Mouse (Mus musculus) B cell, adult (primary cell): ENCODE data around the gene Gm11127. TPM values are rescaled to one million over a fixed set of nuclear protein-coding genes. Genes with fewer than 3 reads are reported as not detected.

Experiments used
- total RNA-seq: library from RNA; stranded (reverse); gene quantifications from 4 replicates; pipeline ENCODE4 v1.2.4, GENCODE M21; 2023; ENCODE audit not compliant: inconsistent age

The Gm11127 gene
- 58.1 to 68.2 TPM (median 65.7 TPM) in 4 replicates for total RNA-seq

GRCm38 (mm10) chr17:36058362-36058761 is at the start of gene Gm11127:
Gene Gm11127 (minus strand): TSS chr17:36058371.

GRCm38 (mm10) chr17:36042610-36043169 is 15.5 kb downstream of the Gm11127 start, which contains the start of the genes H2-T22 and Gm6034:
Gene H2-T22 (minus strand): TSS chr17:36042747.
Gene Gm6034 (plus strand): TSS chr17:36042961.

GRCm38 (mm10) chr17:36032351-36032875 is 25.8 kb downstream of the Gm11127 start, which contains the start of gene H2-T23:
Gene H2-T23 (minus strand): TSS chr17:36032855.

GRCm38 (mm10) chr17:36020191-36021073 is 37.7 kb downstream of the Gm11127 start, which contains the start of gene H2-T24:
Gene H2-T24 (minus strand): TSS chr17:36020560.

Other genes starting within 250 kb of the Gm11127 start
- 0.63 to 0.99 TPM (median 0.78 TPM) in 3 of 4 replicates, not detected in the other for gene Ier3, start 236.7 kb downstream of the Gm11127 start, total RNA-seq
- 16.0 to 20.9 TPM (median 18.6 TPM) in 4 replicates for gene Flot1, start 235.1 kb downstream of the Gm11127 start, total RNA-seq
- gene Tubb5, start 220.1 kb downstream of the Gm11127 start, total RNA-seq = 262 to 275 TPM (median 274 TPM) in 4 replicates
- gene Mdc1, start 216.9 kb downstream of the Gm11127 start, total RNA-seq = 71.4 to 86.6 TPM (median 79.7 TPM) in 4 replicates
- 80.2 to 95.7 TPM (median 86.5 TPM) in 4 replicates for gene Nrm, start 197.1 kb downstream of the Gm11127 start, total RNA-seq
- 209 to 233 TPM (median 217 TPM) in 4 replicates for gene Ppp1r18, start 192.8 kb downstream of the Gm11127 start, total RNA-seq
- gene Dhx16, start 178.6 kb downstream of the Gm11127 start, total RNA-seq = 103 to 128 TPM (median 115 TPM) in 4 replicates
- 16.2 to 22.4 TPM (median 19.8 TPM) in 4 replicates for gene 2310061I04Rik, start 160.9 kb downstream of the Gm11127 start, total RNA-seq
- 14.7 to 21.4 TPM (median 18.2 TPM) in 4 replicates for gene Atat1, start 148.3 kb downstream of the Gm11127 start, total RNA-seq
- gene Mrps18b, start 142.0 kb downstream of the Gm11127 start, total RNA-seq = 69.7 to 78.6 TPM (median 73.2 TPM) in 4 replicates
- 159 to 172 TPM (median 168 TPM) in 4 replicates for gene Ppp1r10, start 141.9 kb downstream of the Gm11127 start, total RNA-seq
- 114 to 128 TPM (median 125 TPM) in 4 replicates for gene Abcf1, start 88.6 kb downstream of the Gm11127 start, total RNA-seq
- gene Gnl1, start 78.5 kb downstream of the Gm11127 start, total RNA-seq = 72.2 to 88.6 TPM (median 80.9 TPM) in 4 replicates
- gene Prr3, start 78.1 kb downstream of the Gm11127 start, total RNA-seq = 83.4 to 98.8 TPM (median 91.2 TPM) in 4 replicates
- gene H2-T24, start 37.8 kb downstream of the Gm11127 start, total RNA-seq = 41.2 to 56.0 TPM (median 48.9 TPM) in 4 replicates
- 313 to 352 TPM (median 345 TPM) in 4 replicates for gene H2-T23, start 25.5 kb downstream of the Gm11127 start, total RNA-seq
- gene H2-T22, start 15.6 kb downstream of the Gm11127 start, total RNA-seq = 87.9 to 100 TPM (median 90.8 TPM) in 4 replicates
- 0.35 to 1.7 TPM (median 0.96 TPM) in 3 of 4 replicates, not detected in the other for gene Gm6034, start 15.4 kb downstream of the Gm11127 start, total RNA-seq
- gene Gm19684, start 63.3 kb upstream of the Gm11127 start, total RNA-seq = 0.70 to 2.7 TPM (median 2.0 TPM) in 4 replicates
- 15.0 to 19.5 TPM (median 18.6 TPM) in 4 replicates for gene Gm7030, start 71.1 kb upstream of the Gm11127 start, total RNA-seq
- gene Gm8909, start 110.2 kb upstream of the Gm11127 start, total RNA-seq = 0.93 TPM in 1 of 4 replicates, not detected in the others
- not detected in 4 replicates for gene H2-T3, start 131.9 kb upstream of the Gm11127 start, total RNA-seq
- gene Rpp21, start 199.7 kb upstream of the Gm11127 start, total RNA-seq = 64.8 to 74.6 TPM (median 67.0 TPM) in 4 replicates
- gene Trim39, start 213.9 kb upstream of the Gm11127 start, total RNA-seq = 83.2 to 83.7 TPM (median 83.4 TPM) in 4 replicates
- gene H2-M10.2, start 228.1 kb upstream of the Gm11127 start, total RNA-seq = not detected in 4 replicates